Mouse (Mus musculus): Measurements from ENCODE around the gene Ffar3. TPM values are rescaled to one million over a fixed set of nuclear protein-coding genes. Genes with fewer than 3 reads are reported as not detected.

Ffar3 gene
- not detected in 2 replicates for polyA plus RNA-seq (2014; fragmentation: Nextera tagmentation; extraction: Ambion mirVana)

DNA sequence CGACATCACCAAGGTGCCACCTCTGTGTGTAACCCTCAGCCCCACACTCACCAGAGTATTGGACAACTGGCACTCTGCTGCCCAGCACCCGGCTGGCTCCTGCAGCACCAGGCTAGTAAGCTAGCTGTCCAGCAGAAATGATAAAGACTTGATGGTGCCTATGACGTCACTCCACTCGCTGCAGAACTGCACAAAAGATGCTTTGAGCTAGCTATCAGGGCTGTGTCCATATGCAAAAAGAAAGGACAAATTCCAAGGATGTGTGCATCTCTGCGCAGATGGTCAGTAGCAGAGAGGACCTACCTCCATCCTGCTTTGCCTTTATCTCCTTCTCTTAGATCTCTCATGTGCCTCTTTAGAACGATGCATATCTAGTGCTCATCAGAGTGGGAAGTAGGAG lies at the start of gene Ffar3:
Gene Ffar3 (minus strand): TSS at position 101 of the 400 bp plus-strand sequence.
- H3K36me3 ChIP-seq (ENCODE audit: insufficient read depth) = no peaks in the 10 kb centered on the region
- no peak within 1 kb of the TSS for H3K9ac ChIP-seq
- WGBS = 67% methylated on average over 6 of the region's 6 CpGs
- no peak within 1 kb of the TSS for H3K4me2 ChIP-seq
- no peak within 1 kb of the TSS for H3K4me3 ChIP-seq (ENCODE audit: low read depth, low read length)
- no peak within 1 kb of the TSS for H3K27ac ChIP-seq (ENCODE audit: low read depth)
- DNase-seq = no peak
- TF ChIP-seq CTCF (IDR thresholded peaks at IDR 0.05; ENCODE audit: low read depth) = no peak
- H3K4me1 ChIP-seq (ENCODE audit: insufficient read depth) = no peaks in the 10 kb centered on the region
- no peak for ATAC-seq (ENCODE audit: insufficient read depth)
- H3K27me3 ChIP-seq (ENCODE audit: insufficient read depth, low read length) = no peaks in the 10 kb centered on the region
- no peaks in the 10 kb centered on the region for H3K9me3 ChIP-seq (ENCODE audit: low read depth, low read length)

DNA sequence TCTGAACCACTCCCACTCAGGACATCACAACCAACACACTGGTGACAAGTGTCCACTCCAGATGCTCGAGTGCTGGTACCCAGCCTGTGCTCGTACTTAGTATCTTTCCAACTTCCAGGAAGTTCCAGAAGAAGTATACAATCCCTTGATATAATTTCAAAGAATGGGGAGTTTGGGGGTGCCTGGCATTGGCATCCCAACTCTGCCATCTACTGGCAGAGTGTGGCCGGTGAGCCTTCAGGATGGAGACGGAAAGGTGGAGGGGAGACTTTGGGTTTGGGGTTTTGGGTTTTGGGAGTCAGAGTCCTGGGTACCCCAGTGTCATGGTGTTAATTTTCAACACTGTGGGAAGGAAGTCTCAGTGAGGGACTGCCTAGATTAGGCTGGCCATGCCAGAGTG lies 48.1 kb upstream of the Ffar3 start:
- Histone ChIP-seq H3K4me1 (ENCODE audit: insufficient read depth) (no peaks in the 10 kb centered on the region; the same call in 1 of the 2 replicates), H3K27ac (ENCODE audit: low read depth) (no peak overlapping the region), H3K27me3 (ENCODE audit: insufficient read depth, low read length) (no peaks in the 10 kb centered on the region), H3K4me2 (no peak overlapping the region), H3K36me3 (ENCODE audit: insufficient read depth) (no peaks in the 10 kb centered on the region), H3K4me3 (ENCODE audit: low read depth, low read length) (no peak overlapping the region), H3K9ac (no peak overlapping the region), H3K9me3 (ENCODE audit: low read depth, low read length) (no peaks in the 10 kb centered on the region)
- DNase-seq (peak; percentile 11), ATAC-seq (ENCODE audit: insufficient read depth) (no peak)
- peak; percentile 61 for TF ChIP-seq CTCF (IDR thresholded peaks at IDR 0.05; ENCODE audit: low read depth)
- 34% methylated on average over 4 of the region's 4 CpGs for WGBS

DNA sequence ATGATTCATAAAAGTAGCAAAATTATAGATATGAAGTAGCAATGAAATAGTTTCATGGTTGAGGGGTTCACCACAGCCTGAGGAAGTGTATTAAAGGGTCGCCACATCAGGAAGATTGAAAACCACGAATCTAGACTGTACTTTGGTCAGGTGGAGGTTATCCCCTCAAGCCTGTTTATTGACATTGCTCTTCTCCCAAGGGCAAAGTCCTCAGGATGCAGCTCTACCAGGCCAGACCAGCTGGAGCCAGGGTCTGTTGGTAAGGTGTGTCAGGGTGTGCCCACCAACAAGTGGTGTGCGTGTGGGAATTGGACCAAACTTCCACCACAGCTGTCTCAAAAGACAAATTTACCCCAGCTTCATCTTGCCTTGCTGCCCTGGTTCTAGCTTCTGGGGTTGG lies 39.2 kb upstream of the Ffar3 start:
- 85% methylated on average over 3 of the region's 3 CpGs for WGBS
- H3K9ac ChIP-seq = no peak overlapping the region
- H3K36me3 ChIP-seq (ENCODE audit: insufficient read depth) = no peaks in the 10 kb centered on the region
- no peak for TF ChIP-seq CTCF (IDR thresholded peaks at IDR 0.05; ENCODE audit: low read depth)
- no peaks in the 10 kb centered on the region for H3K27me3 ChIP-seq (ENCODE audit: insufficient read depth, low read length)
- no peak overlapping the region for H3K4me3 ChIP-seq (ENCODE audit: low read depth, low read length)
- H3K4me1 ChIP-seq (ENCODE audit: insufficient read depth) = no peaks in the 10 kb centered on the region
- H3K4me2 ChIP-seq = no peak overlapping the region
- DNase-seq = no peak
- no peaks in the 10 kb centered on the region for H3K9me3 ChIP-seq (ENCODE audit: low read depth, low read length)
- ATAC-seq (ENCODE audit: insufficient read depth) = no peak
- H3K27ac ChIP-seq (ENCODE audit: low read depth) = no peak overlapping the region

DNA sequence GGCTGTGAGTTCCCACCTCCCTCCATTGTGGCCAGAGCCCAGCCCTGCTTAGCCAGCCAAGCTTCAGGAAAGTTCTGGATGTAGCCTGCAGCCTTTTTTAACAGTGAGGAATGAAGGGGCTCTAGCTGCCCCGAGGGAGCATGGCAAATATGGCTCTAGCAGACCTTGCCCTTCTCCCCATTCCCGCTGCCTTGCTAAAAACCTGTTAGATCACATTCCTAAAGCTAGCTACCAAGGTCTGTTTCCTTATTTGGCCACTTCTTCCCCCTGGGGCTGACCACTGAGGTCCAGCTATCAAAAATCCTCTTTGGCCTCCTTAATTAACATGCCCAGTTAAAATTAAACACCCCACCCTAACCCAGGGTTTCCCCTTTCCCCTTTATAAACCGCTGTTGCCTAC lies 36.5 kb upstream of the Ffar3 start:
- Histone ChIP-seq H3K4me3 (ENCODE audit: low read depth, low read length) (no peak overlapping the region), H3K27ac (ENCODE audit: low read depth) (peak overlapping the region; percentile 24; the same call in 1 of the 2 replicates), H3K4me2 (no peak overlapping the region), H3K9ac (no peak overlapping the region), H3K36me3 (ENCODE audit: insufficient read depth) (no peaks in the 10 kb centered on the region), H3K27me3 (ENCODE audit: insufficient read depth, low read length) (no peaks in the 10 kb centered on the region), H3K4me1 (ENCODE audit: insufficient read depth) (no peaks in the 10 kb centered on the region), H3K9me3 (ENCODE audit: low read depth, low read length) (no peaks in the 10 kb centered on the region)
- ATAC-seq (ENCODE audit: insufficient read depth) (no peak), DNase-seq (peak; percentile 32)
- TF ChIP-seq CTCF (IDR thresholded peaks at IDR 0.05; ENCODE audit: low read depth) = no peak
- WGBS = 45% methylated on average over 3 of the region's 3 CpGs

DNA sequence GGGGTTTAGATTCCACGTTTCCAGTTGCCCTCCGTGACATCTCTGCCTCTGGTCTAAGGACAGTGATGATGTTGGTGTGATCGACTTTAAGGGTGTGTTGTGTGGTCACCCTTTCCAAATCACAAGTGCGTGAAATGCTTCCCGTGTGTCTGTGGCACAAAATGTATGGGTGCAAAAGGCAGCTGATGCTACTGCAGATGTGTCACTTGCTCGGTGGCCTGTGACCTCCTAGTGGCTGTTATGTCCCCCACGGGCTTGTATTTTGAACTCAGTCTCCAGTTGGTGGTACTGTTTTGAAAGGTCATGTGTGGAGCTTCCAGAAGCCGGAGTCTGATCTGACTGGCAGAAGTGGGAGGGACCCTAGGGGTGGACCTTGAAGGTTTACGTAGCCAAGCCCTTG lies 35.8 kb upstream of the Ffar3 start:
- DNase-seq (no peak), ATAC-seq (ENCODE audit: insufficient read depth) (no peak)
- H3K9me3 ChIP-seq (ENCODE audit: low read depth, low read length) = no peaks in the 10 kb centered on the region
- H3K4me1 ChIP-seq (ENCODE audit: insufficient read depth) = no peaks in the 10 kb centered on the region
- no peak overlapping the region for H3K4me2 ChIP-seq
- WGBS = 73% methylated on average over 9 of the region's 9 CpGs
- H3K4me3 ChIP-seq (ENCODE audit: low read depth, low read length) = no peak overlapping the region
- TF ChIP-seq CTCF (IDR thresholded peaks at IDR 0.05; ENCODE audit: low read depth) = no peak
- no peak overlapping the region for H3K27ac ChIP-seq (ENCODE audit: low read depth)
- H3K36me3 ChIP-seq (ENCODE audit: insufficient read depth) = no peaks in the 10 kb centered on the region
- H3K27me3 ChIP-seq (ENCODE audit: insufficient read depth, low read length) = no peaks in the 10 kb centered on the region
- no peak overlapping the region for H3K9ac ChIP-seq

DNA sequence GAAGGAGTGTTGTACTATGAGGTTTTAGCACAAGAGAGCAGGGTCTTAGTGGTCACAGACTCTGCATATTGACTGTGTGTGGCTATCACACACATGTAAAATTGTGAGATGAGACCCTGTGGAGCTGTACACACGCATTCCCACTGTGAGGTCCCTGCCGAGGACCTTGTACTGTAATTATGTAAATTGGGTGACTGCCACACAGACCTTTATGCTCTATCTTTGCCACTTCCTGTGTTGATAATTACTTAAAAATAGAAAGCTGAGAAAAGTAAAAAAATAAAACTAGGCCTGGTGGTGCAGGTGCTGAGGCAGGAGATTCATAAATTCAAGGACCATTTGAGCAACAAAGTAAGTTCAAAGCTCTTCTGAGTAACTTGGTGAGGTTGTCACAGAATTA lies 34.7 kb upstream of the Ffar3 start:
- no peaks in the 10 kb centered on the region for H3K27me3 ChIP-seq (ENCODE audit: insufficient read depth, low read length)
- H3K4me2 ChIP-seq = no peak overlapping the region
- H3K9ac ChIP-seq = no peak overlapping the region
- H3K36me3 ChIP-seq (ENCODE audit: insufficient read depth) = no peaks in the 10 kb centered on the region
- ATAC-seq (ENCODE audit: insufficient read depth) = no peak
- H3K4me1 ChIP-seq (ENCODE audit: insufficient read depth) = no peaks in the 10 kb centered on the region
- H3K27ac ChIP-seq (ENCODE audit: low read depth) = no peak overlapping the region
- no peak for TF ChIP-seq CTCF (IDR thresholded peaks at IDR 0.05; ENCODE audit: low read depth)
- no peak for DNase-seq
- no peaks in the 10 kb centered on the region for H3K9me3 ChIP-seq (ENCODE audit: low read depth, low read length)
- WGBS = 52% methylated on average over 2 of the region's 2 CpGs
- H3K4me3 ChIP-seq (ENCODE audit: low read depth, low read length) = no peak overlapping the region

DNA sequence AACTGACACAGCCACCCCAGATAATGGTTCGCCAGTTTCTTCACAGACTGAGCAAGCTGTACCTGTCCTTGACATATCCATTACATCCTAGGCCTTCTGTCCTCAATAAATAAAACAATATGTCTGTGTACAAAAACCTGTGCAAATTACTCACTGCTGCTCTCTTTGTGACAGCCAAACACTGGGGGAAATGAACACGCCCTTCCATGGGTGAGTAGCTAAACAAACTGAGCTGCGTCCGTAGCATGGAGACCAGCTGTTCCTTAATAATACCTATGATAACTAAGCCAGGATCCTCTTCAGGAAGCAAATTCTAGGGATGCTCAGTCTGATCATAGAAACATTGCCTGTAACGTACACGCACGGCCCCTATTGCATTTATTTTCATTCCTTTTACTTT lies 32.8 kb upstream of the Ffar3 start:
- no peak overlapping the region for H3K4me3 ChIP-seq (ENCODE audit: low read depth, low read length)
- no peak overlapping the region for H3K9ac ChIP-seq
- DNase-seq (no peak), ATAC-seq (ENCODE audit: insufficient read depth) (no peak)
- no peak overlapping the region for H3K4me2 ChIP-seq
- H3K27ac ChIP-seq (ENCODE audit: low read depth) = no peak overlapping the region
- H3K36me3 ChIP-seq (ENCODE audit: insufficient read depth) = no peaks in the 10 kb centered on the region
- no peak for TF ChIP-seq CTCF (IDR thresholded peaks at IDR 0.05; ENCODE audit: low read depth)
- 0 out of 2 replicates have a peak, but pooled peaks cover 2% of the 10 kb centered on the region for H3K9me3 ChIP-seq (ENCODE audit: low read depth, low read length)
- WGBS = 71% methylated on average over 7 of the region's 7 CpGs
- H3K4me1 ChIP-seq (ENCODE audit: insufficient read depth) = no peaks in the 10 kb centered on the region
- no peaks in the 10 kb centered on the region for H3K27me3 ChIP-seq (ENCODE audit: insufficient read depth, low read length)

Measured in lung, embryonic 14.5 days (tissue).